Mouse (Mus musculus) olfactory bulb, adult 2 months (tissue): ENCODE data around the gene Idh1.

Experiments
- CTCF ChIP-seq: fragments of 200-500 bp; IDR thresholded peaks from 2 replicates; pipeline ENCODE4 v1.5.1; 2012; ENCODE audit warnings: low read depth, mild to moderate bottlenecking, low read length, moderate library complexity; ENCODE audit not compliant: insufficient read depth
- POLR2A ChIP-seq: fragments of 200-500 bp; IDR thresholded peaks from 2 replicates; pipeline ENCODE4 v1.6.1; 2012; ENCODE audit warnings: mild to moderate bottlenecking, low read depth, low read length, moderate library complexity; ENCODE audit not compliant: insufficient read depth

GRCm38 (mm10) chr1:65186287-65187073 is at the start of gene Idh1, which contains the start of gene Pikfyve:
- no peak; the same call in 1 of the 2 replicates for TF ChIP-seq CTCF
- TF ChIP-seq POLR2A = peak; percentile 99
